Mouse (Mus musculus): ENCODE data around the gene Efna5.

GRCm38 (mm10) chr17:62884129-62884506 lies 3.0 kb upstream of the Efna5 start:
- no peak for TF ChIP-seq GATA1 (IDR thresholded peaks at IDR 0.05; ENCODE audit: borderline replicate concordance, low read length)
- no peak for TF ChIP-seq FLI1 (IDR thresholded peaks at IDR 0.05; ENCODE audit: low read length)
